Mouse (Mus musculus): ENCODE data around the gene Aldh3b2. TPM values are rescaled to one million over a fixed set of nuclear protein-coding genes. Genes with fewer than 3 reads are reported as not detected.

Gene Aldh3b2
- polyA plus RNA-seq, 1 experiment from 2014 or later: 0.20 TPM

DNA sequence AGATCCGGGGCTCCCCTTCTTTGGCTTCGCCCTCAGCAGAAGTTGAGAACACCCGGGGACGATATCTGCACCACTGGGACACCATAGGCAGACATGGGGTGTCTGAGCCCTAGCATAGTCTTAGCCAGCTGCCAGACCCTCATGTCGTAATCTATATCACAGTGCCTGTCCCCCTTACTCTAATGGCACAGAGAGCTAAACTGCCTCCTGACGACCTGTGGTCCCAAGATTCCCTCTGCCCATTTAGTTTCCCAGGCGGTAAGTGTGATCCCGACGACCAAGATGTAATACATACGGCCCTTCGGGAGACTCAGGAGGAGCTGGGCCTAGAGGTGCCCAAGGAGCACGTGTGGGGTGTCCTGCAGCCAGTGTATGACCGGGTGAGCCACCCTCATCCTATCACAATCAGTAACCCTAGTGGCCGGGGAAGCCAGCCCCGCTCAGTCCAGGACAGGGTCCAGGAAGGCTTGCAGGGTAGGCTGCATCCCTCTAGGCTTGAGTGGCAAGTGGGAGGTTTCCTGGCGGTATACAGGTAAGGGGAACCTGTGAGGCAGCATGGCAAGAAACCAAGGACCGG is 28.9 kb downstream of the Aldh3b2 start:
- H3K27ac ChIP-seq (replicated peaks): peak overlapping the region; percentile 97
- ATAC-seq (ENCODE audit: low FRiP score): peak; percentile 15
- peak overlapping the region; percentile 80 for H3K4me2 ChIP-seq
- no peaks in the 10 kb centered on the region for H3K9me3 ChIP-seq (replicated peaks)
- H3K4me1 ChIP-seq: peaks cover 22% of the 10 kb centered on the region
- peaks cover 4% of the 10 kb centered on the region for H3K36me3 ChIP-seq
- peak overlapping the region; percentile 83 for H3K4me3 ChIP-seq (replicated peaks)
- 18% methylated on average over 17 of the region's 17 CpGs for WGBS
- H3K27me3 ChIP-seq (replicated peaks): no peaks in the 10 kb centered on the region
- peak overlapping the region; percentile 93 for H3K9ac ChIP-seq (replicated peaks)

DNA sequence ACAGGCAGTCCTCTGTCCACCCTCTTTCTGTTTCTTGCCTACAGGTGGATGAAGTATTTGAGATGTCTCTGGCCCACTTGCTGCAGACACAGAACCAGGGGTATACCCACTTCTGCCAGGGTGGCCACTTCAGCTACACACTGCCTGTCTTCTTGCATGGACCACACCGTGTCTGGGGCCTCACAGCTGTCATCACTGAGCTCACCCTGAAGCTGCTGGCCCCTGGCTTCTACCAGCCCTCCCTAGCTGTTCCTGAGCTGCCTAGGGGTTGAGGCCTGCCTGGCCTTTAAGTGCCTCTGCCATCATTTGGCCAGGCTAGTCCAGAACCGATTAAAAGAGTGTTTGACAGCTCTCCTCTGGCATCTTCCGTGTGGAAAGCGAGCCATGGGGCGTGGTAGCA is 29.6 kb downstream of the Aldh3b2 start:
- no peaks in the 10 kb centered on the region for H3K27me3 ChIP-seq (replicated peaks)
- peak overlapping the region; percentile 80 for H3K4me2 ChIP-seq
- no peaks in the 10 kb centered on the region for H3K9me3 ChIP-seq (replicated peaks)
- WGBS: 86% methylated on average over 5 of the region's 5 CpGs
- no peak overlapping the region; the same call in 1 of the 2 replicates for H3K9ac ChIP-seq (replicated peaks)
- H3K27ac ChIP-seq (replicated peaks): peak overlapping the region; percentile 97; the same call in 1 of the 2 replicates
- peaks cover 11% of the 10 kb centered on the region for H3K36me3 ChIP-seq
- H3K4me1 ChIP-seq: peaks cover 22% of the 10 kb centered on the region
- ATAC-seq (ENCODE audit: low FRiP score): no peak
- peak overlapping the region; percentile 83; the same call in 1 of the 2 replicates for H3K4me3 ChIP-seq (replicated peaks)

DNA sequence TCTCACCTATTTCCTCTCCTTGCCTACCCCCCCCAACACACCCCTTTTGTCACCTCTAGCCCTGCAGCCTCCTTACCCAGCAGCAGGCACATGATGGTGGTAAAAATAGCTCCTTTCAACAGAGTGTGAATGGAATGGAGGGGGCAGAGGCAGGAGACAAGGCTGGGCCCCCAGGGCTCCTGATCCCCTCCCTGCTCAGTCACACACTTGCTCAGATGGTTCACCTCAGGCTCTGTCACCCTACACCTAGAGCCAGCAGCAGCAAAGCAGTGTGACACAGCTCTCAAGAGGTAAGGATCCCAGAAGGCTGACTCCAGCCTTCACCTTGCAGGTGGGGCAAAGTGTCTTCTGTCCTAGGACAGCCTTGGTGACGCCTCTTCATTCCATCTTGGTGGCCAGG is 31.0 kb downstream of the Aldh3b2 start, which contains the start of gene Doc2g:
Gene Doc2g, plus strand, starts transcription at position 202 of the 400 bp plus-strand sequence.
- H3K36me3 ChIP-seq: peaks cover 25% of the 10 kb centered on the region
- H3K27me3 ChIP-seq (replicated peaks): no peaks in the 10 kb centered on the region
- H3K4me3 ChIP-seq (replicated peaks): no peak within 1 kb of the TSS
- no peak within 1 kb of the TSS for H3K27ac ChIP-seq (replicated peaks)
- no peaks in the 10 kb centered on the region for H3K9me3 ChIP-seq (replicated peaks)
- WGBS: 68% methylated on average over 1 of the region's 1 CpGs
- ATAC-seq (ENCODE audit: low FRiP score): no peak
- peaks cover 22% of the 10 kb centered on the region for H3K4me1 ChIP-seq
- H3K4me2 ChIP-seq: no peak within 1 kb of the TSS
- H3K9ac ChIP-seq (replicated peaks): no peak within 1 kb of the TSS; the same call in 1 of the 2 replicates

DNA sequence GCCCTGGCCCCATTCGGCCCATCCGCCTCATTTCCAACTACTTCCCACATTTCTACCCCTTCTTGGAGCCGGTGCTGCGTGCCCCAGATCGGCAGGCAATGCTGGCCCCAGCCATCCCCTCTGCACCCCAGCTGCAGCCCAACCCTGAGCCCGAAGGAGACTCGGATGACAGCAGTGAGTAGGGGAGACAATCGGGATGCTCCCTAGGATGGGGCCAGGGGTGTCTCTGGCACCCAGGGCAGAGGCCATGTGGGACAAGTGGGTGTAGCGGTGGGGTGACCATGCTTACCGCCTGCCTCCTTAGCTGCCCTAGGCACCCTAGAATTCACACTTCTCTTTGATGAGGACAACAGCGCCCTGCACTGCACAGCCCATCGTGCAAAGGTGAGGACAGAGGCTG is 31.5 kb downstream of the Aldh3b2 start:
- Histone ChIP-seq H3K36me3 (peaks cover 30% of the 10 kb centered on the region), H3K27ac (replicated peaks) (no peak overlapping the region), H3K4me1 (peaks cover 22% of the 10 kb centered on the region), H3K9me3 (replicated peaks) (no peaks in the 10 kb centered on the region), H3K4me3 (replicated peaks) (no peak overlapping the region), H3K27me3 (replicated peaks) (no peaks in the 10 kb centered on the region), H3K9ac (replicated peaks) (no peak overlapping the region), H3K4me2 (no peak overlapping the region)
- WGBS: 77% methylated on average over 12 of the region's 12 CpGs
- no peak for ATAC-seq (ENCODE audit: low FRiP score)

DNA sequence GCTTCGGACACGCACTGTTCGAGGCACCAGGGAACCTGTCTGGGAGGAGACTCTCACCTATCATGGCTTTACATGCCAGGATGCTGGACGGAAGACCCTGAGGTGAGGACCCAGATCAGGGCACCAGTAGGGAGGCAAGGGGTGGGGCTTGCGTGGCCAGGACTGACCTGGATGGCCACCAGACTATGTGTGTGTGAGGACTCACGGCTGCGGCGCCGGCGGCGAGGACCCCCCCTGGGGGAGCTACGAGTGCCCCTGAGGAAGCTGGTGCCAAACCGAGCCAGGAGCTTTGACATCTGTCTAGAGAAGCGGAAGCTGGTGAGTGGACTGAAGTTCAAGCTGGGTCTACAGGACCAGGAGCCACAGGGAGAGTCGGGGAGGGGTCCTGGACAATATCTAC is 32.2 kb downstream of the Aldh3b2 start:
- Histone ChIP-seq H3K9ac (replicated peaks) (no peak overlapping the region), H3K4me1 (peaks cover 20% of the 10 kb centered on the region), H3K4me3 (replicated peaks) (no peak overlapping the region), H3K27me3 (replicated peaks) (no peaks in the 10 kb centered on the region), H3K27ac (replicated peaks) (no peak overlapping the region), H3K36me3 (peaks cover 36% of the 10 kb centered on the region), H3K4me2 (no peak overlapping the region), H3K9me3 (replicated peaks) (no peaks in the 10 kb centered on the region)
- WGBS: 88% methylated on average over 15 of the region's 15 CpGs
- ATAC-seq (ENCODE audit: low FRiP score): no peak

DNA sequence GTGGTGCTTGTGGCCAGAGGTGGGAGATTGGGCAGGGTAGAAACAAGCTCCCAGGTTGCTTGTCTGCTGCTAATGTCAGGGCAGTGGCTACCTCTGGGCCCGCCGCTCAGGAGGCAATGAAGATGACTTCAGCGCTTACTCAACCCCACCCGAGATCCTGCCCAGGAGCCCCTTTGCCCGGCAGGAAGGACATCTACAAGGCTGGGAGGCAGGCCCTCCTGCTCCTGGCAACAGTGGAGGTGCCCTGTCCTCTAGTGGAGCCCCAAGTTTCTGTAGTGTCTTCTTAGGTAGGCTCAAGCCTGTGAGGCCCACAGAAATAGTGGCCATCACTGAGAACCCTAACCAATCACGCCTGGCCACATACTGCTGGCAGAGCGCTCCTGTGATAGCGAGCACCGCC is 33.0 kb downstream of the Aldh3b2 start:
- H3K27ac ChIP-seq (replicated peaks): no peak overlapping the region
- WGBS: 89% methylated on average over 9 of the region's 9 CpGs
- no peaks in the 10 kb centered on the region for H3K9me3 ChIP-seq (replicated peaks)
- H3K4me2 ChIP-seq: no peak overlapping the region
- H3K4me1 ChIP-seq: peaks cover 13% of the 10 kb centered on the region
- no peak overlapping the region for H3K9ac ChIP-seq (replicated peaks)
- no peak overlapping the region for H3K4me3 ChIP-seq (replicated peaks)
- no peak for ATAC-seq (ENCODE audit: low FRiP score)
- no peaks in the 10 kb centered on the region for H3K27me3 ChIP-seq (replicated peaks)
- H3K36me3 ChIP-seq: peaks cover 44% of the 10 kb centered on the region

DNA sequence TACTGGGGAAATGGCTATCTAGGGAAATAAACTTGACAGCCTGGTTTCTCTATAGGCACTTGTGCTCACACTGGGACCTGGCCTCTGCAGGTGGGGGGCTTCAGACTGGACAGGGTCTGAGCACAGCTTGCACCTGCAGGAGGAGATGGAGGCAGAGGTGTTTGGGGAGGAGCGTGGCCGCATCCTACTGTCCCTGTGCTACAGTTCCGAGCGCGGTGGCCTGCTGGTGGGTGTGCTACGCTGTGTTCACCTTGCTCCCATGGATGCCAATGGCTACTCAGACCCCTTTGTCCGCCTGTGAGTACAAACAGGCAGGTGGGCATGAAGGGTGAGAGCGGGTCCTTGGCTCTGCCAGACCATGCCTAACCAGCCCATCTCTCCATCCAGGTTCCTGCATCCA is 33.8 kb downstream of the Aldh3b2 start:
- no peak overlapping the region for H3K9ac ChIP-seq (replicated peaks)
- no peak overlapping the region for H3K4me2 ChIP-seq
- no peak overlapping the region for H3K27ac ChIP-seq (replicated peaks)
- H3K9me3 ChIP-seq (replicated peaks): no peaks in the 10 kb centered on the region
- H3K4me1 ChIP-seq: peaks cover 13% of the 10 kb centered on the region
- no peak overlapping the region for H3K4me3 ChIP-seq (replicated peaks)
- whole genome bisulfite sequencing: 94% methylated on average over 8 of the region's 8 CpGs
- peaks cover 46% of the 10 kb centered on the region for H3K36me3 ChIP-seq
- no peaks in the 10 kb centered on the region for H3K27me3 ChIP-seq (replicated peaks)
- ATAC-seq (ENCODE audit: low FRiP score): no peak

DNA sequence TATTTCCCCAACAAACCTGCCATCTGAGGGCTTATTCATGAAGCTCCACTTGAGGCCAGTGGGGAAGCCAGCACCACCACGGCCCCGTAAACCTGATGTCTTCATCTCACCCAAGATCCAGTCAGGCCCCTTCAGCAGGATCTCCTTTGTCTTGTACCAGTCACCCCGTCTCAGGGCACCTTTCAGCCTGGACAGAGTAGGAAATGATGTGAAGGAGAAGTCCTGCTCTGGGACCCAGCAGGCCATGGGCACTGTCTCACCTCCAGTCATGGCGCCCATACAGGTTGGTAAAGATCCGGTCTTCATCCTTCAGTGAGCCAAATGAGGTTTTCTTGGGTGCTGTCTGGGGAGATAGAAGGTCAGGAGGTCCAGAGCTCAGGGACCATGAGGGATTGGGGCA is 39.0 kb downstream of the Aldh3b2 start:
- ATAC-seq (ENCODE audit: low FRiP score): no peak
- peak overlapping the region; percentile 62 for H3K4me2 ChIP-seq
- peaks cover 18% of the 10 kb centered on the region for H3K4me1 ChIP-seq
- H3K27me3 ChIP-seq (replicated peaks): no peaks in the 10 kb centered on the region
- no peak overlapping the region for H3K4me3 ChIP-seq (replicated peaks)
- H3K9me3 ChIP-seq (replicated peaks): no peaks in the 10 kb centered on the region
- peaks cover 44% of the 10 kb centered on the region for H3K36me3 ChIP-seq
- H3K27ac ChIP-seq (replicated peaks): no peak overlapping the region
- WGBS: 97% methylated on average over 5 of the region's 5 CpGs
- H3K9ac ChIP-seq (replicated peaks): no peak overlapping the region

DNA sequence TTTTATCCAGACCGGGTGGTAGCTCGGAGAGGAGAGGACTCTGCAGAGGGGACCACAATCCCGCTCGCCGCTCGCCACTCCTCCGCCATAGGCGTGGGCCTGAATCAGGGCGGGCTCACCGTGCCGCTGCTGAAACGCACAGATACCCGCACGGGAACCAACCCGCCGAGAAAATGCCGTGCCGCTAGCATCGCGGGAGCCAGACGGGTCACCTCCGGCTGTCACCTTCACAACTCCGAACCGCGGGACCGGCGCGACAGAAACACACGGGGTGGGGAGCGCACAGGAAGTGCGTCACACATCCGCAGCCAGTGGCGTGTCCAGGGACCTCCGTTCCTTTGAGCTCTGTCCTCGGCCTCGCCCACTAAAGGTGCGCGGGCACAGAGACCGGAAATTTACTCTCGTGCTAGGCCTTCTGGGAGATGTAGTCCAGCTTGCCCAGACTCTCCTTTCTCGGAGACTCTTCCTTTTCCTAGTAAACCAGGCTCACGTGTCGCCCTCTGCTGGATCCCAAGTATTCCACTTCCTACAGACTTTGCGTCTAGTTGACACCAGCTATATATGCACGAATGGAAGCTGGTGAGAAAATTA is 40.4 kb downstream of the Aldh3b2 start, which contains the start of gene Ndufv1:
Gene Ndufv1, minus strand, starts transcription at position 375 of the 591 bp plus-strand sequence.
- ATAC-seq (ENCODE audit: low FRiP score): peak; percentile 99
- H3K4me3 ChIP-seq (replicated peaks): peak within 1 kb of the TSS; percentile 88
- peaks cover 18% of the 10 kb centered on the region for H3K4me1 ChIP-seq
- H3K4me2 ChIP-seq: peak within 1 kb of the TSS; percentile 62
- H3K9me3 ChIP-seq (replicated peaks): no peaks in the 10 kb centered on the region
- peak within 1 kb of the TSS; percentile 77 for H3K9ac ChIP-seq (replicated peaks)
- H3K27me3 ChIP-seq (replicated peaks): no peaks in the 10 kb centered on the region
- H3K27ac ChIP-seq (replicated peaks): peak within 1 kb of the TSS; percentile 85
- WGBS: under 1% methylated on average over 45 of the region's 45 CpGs
- peaks cover 29% of the 10 kb centered on the region for H3K36me3 ChIP-seq

DNA sequence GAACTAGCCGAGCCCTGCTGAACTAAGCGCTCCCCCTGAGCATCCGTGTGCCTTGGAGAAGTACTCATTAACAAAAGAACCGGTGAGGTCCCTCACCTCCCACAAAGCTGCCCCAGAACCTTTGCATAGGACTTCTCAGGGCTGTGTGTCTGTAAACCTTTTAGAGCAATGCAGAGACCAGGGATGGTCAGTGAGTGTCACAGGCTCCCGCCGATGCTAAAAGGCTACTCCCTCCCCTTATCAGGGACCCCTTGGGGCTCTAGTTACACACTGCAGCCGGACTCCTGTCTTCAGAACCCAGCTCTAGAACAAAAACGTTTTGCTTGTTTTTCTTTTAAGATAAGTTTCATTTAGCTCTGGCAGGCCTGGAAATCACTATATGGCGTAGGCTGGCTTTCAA is 40.9 kb downstream of the Aldh3b2 start:
- peak overlapping the region; percentile 62 for H3K4me2 ChIP-seq
- peaks cover 18% of the 10 kb centered on the region for H3K4me1 ChIP-seq
- H3K4me3 ChIP-seq (replicated peaks): peak overlapping the region; percentile 88
- no peaks in the 10 kb centered on the region for H3K9me3 ChIP-seq (replicated peaks)
- H3K27me3 ChIP-seq (replicated peaks): no peaks in the 10 kb centered on the region
- H3K27ac ChIP-seq (replicated peaks): no peak overlapping the region
- H3K9ac ChIP-seq (replicated peaks): 0 out of 2 replicates have a peak overlapping the region, but pooled peaks have one; percentile 18
- 27% methylated on average over 9 of the region's 9 CpGs for WGBS
- peaks cover 24% of the 10 kb centered on the region for H3K36me3 ChIP-seq
- peak; percentile 48 for ATAC-seq (ENCODE audit: low FRiP score)

DNA sequence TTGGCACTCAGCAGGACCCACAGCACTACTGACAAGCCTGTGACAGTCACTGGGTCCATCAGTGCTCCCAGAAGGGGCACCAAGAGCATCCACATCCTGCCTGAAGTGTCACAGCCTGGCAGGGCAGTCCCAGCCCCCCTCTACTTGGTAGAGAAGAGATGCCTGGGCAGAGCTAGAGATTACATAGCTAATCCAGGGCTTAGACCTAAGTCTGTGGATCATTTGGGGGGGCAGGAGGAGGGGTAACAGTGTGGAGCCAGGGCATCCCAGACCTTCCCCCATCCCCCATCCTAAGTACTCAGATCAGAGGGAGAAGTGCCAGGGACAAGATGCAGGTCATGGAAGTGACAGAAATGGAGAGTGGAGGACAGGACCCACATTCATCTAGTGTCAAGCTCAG is 42.7 kb downstream of the Aldh3b2 start:
- Histone ChIP-seq H3K4me3 (replicated peaks) (no peak overlapping the region), H3K36me3 (peaks cover 8% of the 10 kb centered on the region; the same call in 1 of the 2 replicates), H3K9ac (replicated peaks) (no peak overlapping the region), H3K27ac (replicated peaks) (no peak overlapping the region), H3K27me3 (replicated peaks) (no peaks in the 10 kb centered on the region), H3K4me1 (peaks cover 21% of the 10 kb centered on the region), H3K4me2 (no peak overlapping the region), H3K9me3 (replicated peaks) (no peaks in the 10 kb centered on the region)
- ATAC-seq (ENCODE audit: low FRiP score): no peak

DNA sequence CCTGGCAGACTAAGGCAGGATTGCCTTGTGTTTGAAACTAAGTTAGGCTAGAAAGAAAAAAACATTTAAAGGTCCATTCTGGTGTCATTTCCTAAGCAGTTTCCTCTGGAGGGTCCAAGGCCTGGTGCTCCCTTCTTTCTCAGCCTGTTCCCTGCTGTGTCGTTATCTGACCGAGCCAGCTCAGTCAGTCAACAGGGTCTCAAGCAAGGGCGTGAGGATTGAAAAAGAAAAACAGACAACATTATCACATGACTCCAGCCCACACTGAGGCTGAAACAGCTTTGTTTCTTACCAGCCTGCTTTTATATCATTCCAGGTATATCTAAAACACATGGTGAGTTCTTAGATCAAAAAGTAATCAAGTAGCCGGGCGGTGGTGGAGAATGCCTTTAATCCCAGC is 43.5 kb downstream of the Aldh3b2 start:
- Histone ChIP-seq H3K9me3 (replicated peaks) (no peaks in the 10 kb centered on the region), H3K27me3 (replicated peaks) (no peaks in the 10 kb centered on the region), H3K27ac (replicated peaks) (no peak overlapping the region), H3K36me3 (0 out of 2 replicates have a peak, but pooled peaks cover 4% of the 10 kb centered on the region), H3K4me1 (peaks cover 21% of the 10 kb centered on the region), H3K9ac (replicated peaks) (no peak overlapping the region), H3K4me3 (replicated peaks) (no peak overlapping the region), H3K4me2 (no peak overlapping the region)
- 72% methylated on average over 5 of the region's 5 CpGs for WGBS
- ATAC-seq (ENCODE audit: low FRiP score): no peak
